Mouse (Mus musculus) brain, adult 2 months (tissue): ENCODE measurements around the gene Zfp706.
"Not testable (repeated sequence)": the region's sequence is repeated elsewhere in the genome, so short reads cannot be mapped to it uniquely, and the experiment has no call there.

Source experiments
- DNase-seq: peaks from one replicate; pipeline ENCODE4 v3.0.0; 2011; ENCODE audit warnings: low read depth, low spot score

Zfp706 gene

DNA sequence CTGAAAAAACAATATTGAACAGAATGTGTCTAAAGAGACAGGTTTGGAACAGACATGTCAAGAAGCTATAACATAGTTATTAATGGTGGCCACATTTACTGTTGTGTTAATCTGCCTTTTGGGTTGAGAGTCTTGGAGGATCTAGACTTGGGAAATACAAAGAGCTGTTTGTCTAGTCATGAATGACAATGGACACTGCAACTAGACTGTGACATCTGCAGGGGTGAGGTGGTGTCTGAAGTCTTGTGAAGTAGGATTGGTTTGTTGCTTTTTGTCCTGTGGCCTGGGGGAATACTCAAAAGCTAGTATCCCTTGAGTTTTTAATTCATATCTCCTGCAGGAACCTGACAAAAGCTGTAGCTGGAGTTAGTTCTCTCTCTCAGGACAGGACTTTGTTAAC is 973 bp upstream of the Zfp706 start:
- peak; percentile 55 for DNase-seq

DNA sequence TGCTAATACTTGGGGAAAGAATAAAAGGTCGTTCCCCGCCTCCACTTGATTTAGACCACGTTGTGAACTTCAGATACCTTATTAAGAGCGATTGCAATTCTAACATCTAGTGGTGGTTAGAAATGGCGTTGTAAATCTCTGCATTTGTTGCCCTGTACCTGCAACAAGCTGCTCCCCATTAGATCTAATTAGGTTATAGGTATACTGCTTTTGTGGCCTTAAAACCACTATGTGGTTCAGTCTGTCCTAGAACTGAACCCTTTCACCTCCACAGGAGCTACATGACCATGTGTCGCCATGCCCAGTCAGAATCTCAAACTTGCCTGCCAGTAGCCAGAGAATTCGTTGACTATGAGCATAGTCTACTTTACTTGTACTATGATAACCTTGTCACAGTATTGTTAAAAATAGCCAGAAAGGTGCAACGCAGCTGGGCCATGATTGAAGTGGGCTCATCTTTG is 416 bp upstream of the Zfp706 start:
- no peak for DNase-seq

DNA sequence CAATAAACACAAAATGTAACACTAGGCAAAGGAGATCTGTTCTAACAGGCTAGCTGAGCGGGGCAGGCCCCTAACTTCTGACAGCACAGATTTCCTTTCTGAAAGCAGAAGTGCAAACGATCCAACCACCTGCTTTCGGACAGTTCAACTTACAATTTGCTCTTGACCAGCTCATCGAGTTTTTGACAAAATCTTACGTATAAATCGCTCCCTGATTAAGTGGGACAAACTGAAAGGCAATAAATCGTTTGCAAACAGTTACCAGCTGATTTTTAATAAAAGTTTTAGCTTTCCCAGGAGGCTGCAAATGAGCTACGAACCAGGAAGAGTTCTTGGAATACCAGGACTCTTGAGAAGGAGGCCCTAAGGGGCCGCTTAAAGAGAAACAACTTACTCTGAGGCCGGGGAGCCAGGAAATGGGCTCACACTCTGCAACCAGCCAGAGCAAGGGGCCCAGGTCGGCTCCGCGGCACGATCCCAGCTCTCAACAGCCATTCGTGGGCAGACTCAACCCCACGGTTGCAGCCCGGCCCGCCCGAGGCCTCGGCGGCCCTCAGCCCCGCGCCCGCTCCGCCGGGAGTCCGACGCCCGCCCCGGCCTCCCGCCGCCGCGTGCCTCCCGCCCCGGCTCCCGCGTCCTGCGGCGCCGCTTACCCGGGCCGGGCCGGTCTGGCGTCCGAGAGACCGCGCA is 953 bp downstream of the Zfp706 start:
- peak; percentile 43 for DNase-seq

DNA sequence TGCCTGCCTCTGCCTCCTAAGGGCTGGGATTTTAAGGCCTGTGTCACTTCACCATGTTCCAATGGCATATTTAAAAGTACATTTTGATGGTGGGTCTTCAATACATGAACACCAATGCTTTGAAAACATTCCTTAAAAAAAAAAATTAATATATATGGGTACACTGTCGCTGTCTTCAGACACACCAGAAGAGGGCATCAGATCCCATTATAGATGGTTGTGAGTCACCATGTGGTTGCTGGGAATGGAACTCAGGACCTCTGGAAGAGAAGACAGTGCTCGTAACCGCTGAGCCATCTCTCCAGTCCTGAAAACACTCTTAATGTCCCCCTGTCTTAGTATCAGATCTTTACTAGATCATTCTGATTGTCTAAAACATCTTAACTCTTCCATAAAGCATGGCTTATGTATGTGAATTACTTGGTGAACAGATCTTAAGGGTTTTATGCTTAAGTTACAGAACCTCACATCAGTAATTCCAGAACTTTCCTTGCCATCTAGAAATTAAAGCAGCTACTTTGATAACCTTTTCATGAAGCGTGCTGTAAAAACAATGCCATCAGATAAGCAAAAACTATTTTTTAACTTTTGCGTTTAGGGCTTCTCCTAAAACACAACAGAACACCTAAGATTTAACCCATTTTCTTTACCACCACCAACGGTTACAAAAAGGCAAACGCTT is 1.6 kb downstream of the Zfp706 start:
- no peak for DNase-seq

DNA sequence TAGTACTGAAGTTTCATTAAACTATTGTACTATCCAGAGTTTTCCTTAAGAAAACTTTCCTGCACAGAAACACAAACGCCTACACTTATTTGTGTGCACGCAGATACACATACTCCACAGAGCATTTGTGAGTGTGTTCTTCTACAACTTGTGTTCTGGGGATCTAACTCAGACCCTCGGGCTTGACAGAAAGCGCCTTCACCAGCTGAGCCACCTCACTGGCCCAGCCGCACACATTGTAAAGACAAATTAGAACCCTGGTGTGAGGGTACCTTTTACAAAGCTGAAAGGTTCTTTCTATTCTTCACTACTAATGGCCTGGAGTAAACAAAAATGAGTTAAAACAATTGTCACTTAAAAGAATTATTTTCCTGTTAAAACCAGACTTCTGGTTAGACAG is 2.7 kb downstream of the Zfp706 start:
- DNase-seq, result no peak

DNA sequence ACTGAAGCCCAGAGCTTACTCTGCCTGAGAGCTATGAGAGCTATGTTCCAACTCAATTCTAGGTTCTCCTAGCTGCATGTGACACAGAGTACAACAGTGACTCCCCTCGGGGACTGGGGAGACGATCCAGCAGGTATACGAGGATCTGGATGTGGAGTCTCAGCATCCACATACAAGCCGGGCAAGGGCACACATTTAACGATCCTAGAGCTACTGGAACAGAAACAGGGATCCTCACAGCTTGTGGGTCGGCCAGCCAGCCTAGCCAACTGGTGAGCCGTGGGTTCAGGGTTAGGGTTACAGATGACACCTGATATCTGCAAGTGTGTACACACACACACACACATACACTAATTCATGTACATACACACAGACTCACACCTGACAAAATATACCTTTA is 5.3 kb downstream of the Zfp706 start:
- no peak for DNase-seq

DNA sequence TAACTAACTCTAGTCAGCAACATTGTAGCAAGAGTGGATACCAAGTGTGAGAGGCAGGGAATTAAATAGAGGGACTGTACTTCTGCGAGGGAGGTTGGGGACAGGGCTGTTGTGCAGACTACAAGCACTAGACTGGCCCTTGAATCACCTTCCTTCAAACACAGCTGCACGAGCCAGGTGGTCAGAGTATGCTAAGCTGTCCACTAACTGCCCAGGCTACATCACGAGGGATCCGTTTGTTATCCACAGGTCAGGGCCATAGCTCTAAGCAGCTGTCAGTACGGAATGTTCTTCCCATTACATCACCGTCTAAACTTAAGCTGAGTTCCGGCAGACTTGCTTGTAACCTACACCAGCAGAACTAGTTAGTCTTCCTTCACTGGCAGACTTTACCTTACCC is 8.0 kb downstream of the Zfp706 start:
- not testable (repeated sequence) for DNase-seq

DNA sequence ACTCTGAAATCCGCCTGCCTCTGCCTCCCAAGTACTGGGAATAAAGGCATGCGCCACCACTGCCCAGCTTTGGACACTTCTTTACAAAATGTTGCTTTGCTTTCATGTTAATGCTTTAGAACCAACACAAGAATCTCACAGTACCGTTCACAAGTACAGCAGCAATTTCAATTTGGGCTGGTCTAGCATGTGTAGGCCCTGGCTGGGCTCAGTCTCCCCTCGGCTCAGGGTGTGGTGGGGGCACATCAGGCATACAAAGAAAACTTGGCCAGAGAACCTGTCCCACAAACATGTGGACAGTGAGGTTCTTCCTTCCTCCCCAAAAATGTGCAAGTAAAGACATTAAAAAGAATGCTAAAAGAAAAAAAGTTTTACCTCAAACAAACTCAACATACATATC is 12.4 kb downstream of the Zfp706 start:
- no peak for DNase-seq

DNA sequence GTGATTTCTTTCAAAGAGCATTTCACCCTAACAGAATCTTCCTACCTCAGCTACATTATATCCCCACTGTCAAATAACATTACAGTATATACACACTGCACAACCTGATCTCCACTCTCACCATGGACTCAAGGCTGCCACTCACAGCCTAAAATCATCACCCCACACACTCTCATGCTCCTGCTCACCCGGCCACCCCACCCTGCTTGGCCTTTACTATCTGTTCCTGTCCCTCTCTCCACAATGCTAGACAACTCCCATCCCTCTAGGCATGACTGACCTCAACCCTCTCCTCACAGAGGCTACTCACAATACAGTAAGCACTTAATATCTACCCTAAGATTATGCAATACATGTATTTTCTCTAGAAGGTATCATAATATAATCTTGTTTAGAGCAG is 12.9 kb downstream of the Zfp706 start:
- DNase-seq, result no peak

DNA sequence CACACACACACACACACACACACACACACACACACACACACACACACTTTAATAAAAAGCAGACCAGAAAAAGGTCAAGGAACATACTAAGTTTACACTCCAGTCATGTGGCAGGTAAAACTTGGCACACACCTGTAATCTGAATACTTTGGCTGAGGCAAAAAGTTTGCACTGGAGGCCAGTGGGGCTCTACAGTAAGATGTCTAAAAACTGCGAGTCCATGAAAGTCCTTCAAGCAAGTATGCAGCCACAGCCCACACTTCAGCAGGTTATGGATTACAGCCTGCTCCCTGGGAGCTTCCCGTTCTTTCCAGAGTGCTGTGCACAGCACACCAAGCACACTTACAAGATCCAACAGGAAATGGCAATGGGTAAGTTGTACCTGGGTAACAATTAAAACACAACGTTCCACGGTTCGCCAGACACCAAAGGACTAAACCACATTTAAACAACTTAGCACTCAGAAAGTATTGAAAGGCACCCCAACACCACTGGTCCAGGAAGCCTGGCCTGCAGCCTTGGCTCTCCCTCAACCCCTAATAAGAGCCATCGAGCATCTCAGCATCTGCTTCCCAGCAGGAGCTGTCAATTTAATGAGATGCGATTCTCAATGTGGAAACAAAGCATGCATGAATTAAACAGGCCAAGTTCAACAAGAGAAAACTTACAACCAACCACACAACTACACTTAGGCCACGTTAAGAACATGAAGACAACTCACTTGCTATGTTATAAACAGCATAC is 14.0 kb downstream of the Zfp706 start:
- no peak for DNase-seq

DNA sequence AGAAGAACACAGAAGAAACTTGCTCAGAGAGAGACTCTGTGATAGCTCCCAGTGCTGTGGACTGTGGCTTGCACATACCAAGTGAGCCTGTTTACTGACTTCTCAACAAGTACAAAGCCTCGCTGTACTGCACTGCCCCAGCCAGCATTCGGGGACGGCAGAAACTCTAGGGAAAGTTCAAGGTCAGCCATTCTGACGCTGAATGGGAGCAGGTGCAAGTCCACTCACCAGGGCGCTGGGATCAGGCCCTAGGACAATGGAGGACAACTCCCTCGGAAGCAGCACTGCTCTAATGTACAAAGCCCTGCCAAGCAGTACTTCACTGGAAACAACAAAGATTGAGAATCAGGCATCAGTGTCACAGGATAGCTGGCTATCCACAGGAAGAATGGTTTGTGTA is 16.2 kb downstream of the Zfp706 start:
- DNase-seq, result no peak

DNA sequence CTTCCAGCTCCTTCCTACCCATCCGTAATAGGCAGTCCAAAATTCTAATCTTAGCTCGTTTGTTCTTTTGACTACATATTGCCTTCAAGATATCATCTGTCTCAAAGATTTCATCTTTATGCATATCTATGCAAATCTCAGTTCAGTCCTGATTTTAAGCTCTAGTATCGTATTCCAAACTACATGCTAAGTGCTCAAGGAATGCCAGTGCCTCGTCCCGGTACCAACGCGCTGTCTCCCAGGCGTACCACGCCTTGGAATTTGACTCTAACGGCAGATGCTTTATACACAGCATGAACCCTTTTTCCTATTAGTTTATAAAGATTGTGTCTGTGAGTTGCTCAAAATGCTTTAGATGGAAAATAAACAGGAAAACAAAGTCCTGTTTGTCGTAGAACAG is 17.7 kb downstream of the Zfp706 start:
- DNase-seq, result no peak

DNA sequence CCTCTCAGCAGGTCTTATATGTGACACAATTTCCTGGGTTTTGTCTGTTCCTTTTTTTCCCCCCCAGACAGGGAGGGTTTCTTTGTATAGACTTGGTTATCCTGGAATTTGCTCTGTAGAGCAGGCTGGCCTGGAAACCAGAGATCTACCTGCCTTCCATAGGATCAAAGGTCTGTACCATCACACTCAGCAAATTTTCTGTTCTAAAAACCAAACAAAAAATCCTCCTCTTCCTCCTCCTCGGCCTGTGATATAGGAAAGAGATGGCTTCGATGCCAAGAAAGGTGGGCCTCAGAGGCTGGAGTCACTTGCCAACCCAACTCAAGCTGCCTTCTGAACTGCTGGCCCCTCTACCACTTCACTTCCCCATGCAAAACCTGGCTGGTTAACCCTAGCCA is 18.9 kb downstream of the Zfp706 start:
- DNase-seq, result no peak

DNA sequence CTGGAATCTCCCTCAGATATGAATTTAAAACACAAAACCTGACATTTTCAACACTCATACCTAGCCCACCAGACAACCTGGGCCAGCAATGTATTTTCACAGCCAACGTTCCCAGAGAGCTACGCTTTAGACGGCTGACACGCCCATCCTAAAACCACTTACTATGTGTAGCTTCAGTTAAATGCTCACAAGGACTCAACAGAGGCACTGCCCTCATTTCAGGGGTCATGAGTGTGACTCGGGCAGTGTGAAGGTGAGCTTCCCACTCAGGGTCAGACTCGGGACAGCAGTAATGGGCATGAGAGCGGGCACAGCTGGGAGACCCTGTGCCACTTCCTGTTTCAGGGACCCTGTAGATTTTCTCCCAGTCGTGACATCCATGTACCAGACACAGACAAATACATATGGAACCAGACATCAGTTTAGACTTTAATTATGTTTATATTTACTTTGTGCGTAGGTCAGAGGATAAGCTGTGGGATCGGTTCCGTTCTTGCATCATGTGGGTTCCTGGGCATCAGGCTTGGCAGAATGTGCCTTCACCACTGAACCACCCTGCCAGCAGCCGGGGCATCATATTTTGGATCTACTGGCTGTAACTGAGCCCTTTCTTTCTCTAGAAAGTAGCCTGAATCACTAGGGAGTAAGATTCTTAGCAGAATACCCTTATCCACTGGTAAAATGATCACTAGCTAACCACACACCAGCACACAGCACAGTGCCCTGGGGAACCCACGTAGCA is 19.4 kb downstream of the Zfp706 start:
- no peak for DNase-seq

DNA sequence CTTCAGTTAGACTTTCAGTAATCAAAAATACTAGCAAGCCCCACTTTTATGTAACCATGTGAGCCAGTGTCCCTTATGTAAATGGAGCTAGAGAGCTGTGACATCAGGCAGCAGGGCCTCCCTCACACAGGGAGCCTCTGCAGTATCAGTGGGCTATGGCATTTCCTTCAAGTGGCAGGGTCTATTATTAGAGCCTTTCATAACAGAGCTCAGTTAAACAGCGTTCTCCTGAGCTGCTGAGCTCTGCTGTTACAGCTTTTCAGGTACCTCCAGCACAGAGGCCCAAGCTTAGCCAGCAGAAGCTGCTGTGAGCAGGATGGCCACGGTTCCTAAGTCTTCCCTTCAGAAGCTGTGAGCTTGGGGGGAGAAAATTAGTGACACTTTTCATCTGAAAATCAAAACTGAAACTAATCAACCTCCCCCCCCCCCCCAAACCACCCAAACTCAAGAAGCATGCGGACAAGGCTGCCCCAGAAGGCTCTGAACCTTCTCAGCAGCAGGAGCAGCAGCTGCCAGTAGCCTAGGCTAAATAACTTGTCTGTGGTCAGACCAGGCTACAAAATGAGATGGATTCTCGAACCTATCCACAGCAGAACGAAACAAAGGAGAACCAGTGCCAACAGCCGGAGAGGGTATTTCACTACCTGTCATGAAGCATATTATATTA is 20.2 kb downstream of the Zfp706 start:
- peak; percentile 90 for DNase-seq

DNA sequence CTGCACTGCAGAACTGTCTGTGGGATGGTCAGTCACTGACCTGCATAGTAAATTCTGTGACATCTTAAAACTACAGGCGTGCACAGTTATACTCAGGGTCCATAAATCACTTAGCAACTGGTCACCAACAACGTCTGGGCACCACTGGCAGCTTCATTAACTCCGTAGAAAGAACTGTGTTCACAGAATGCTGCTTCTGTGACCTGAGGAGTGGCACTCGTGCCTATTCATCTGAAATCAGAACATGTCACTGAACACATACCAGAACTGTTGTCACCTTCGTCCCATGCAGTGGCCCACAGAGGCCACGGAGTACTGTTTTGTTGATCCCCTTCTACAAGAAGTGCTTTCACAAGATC is 22.0 kb downstream of the Zfp706 start:
- DNase-seq, result no peak

DNA sequence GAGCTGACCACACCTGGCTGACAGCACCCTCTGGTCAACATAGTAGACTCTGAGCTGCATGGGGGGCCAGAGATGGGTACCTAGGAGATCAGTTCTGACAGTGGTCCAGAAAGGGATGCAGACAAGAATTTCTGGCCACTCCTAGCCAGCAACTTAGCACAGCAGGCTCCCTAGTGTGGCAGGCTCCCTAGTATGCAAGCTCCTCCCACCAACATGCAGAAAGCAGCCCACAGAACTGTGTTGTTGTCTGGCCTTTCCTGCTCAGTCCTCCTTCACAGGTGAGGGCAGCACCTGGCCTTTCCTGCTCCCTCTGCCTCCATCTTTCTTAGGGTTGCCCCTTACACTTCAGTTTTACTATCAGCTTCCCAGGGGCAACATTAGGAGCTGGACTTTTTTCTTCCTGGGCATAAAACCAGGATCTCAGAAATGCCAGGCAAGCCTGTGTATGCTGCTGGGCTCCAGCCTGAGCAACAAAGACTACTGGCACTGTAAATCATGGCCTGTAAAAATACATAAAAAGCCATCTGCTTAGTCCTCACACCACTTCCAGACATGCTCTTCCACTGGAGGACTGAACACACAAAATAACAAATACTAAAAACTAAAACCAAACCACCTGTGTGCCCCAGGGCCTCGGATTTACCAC is 22.5 kb downstream of the Zfp706 start:
- no peak for DNase-seq

DNA sequence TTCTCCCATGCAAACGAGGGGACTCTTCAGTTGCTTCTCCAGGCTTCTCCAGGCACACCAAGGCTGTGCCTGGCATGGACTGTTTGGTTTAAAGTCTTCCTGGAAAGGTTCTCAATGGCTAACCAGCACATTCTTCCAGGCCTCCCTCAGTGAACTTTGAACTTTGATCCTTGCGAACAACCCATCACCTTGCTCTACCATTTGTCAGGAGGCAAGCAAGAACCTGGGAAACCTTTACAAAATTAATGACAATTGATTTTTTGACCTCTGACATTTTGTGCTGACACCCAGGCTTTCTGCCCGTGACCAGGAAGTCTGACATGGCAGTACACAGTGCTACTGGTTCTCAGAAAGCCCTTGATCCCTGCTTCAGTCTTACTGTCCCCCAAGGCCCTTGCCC is 24.1 kb downstream of the Zfp706 start:
- no peak for DNase-seq

DNA sequence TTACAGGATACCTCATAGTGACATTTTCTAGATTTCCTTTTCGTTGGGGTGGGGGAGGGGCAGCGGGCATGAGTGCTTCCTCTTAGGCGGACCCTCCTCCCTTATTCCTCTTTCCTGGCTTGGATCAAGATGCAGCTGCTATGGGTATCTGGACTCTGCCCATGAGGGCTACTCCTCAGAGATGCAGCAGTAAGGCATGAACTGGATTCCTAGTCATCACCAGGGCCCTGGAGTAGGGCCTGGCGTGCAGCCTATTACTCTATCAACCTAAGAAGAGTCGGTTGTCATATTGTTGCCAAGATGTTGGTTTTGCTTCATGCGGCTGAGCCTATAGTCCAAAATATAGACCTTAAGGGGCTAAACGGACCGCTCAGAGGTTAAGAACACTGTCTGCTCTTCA is 27.3 kb downstream of the Zfp706 start:
- peak; percentile 41 for DNase-seq

DNA sequence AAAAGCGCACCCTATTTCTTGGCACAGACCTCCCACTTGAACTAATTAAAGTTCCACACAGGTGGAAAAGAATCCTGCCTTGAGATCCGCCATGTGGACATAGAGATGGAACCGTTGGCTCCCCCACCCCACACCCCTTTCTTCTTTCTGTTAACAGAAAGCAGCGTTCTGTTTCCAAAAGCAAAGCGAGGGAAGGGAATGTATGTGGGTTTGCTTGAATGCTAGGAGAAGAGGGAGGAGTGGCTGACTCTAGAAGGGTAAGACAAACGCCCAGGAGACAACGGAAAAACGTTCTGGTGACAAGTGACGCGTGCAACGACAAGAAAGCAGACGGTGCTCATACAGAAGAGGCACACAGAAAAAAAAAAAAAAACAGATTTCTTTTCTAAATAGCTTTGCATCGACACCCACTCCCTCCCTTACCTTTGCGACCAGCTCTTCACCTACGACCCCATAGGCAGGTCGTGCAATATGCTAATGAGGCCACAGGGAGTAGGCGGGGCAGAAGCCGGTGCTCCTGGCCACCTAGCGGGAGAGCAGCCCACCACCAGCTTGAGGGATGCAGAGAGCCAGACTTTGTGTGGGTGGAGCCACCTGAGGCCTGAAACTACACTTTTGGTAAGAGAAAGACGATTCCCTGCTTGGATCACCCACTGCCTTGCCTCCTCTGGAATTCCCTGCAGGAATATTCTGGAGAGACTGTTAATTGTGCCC is 27.9 kb downstream of the Zfp706 start:
- peak; percentile 92 for DNase-seq

DNA sequence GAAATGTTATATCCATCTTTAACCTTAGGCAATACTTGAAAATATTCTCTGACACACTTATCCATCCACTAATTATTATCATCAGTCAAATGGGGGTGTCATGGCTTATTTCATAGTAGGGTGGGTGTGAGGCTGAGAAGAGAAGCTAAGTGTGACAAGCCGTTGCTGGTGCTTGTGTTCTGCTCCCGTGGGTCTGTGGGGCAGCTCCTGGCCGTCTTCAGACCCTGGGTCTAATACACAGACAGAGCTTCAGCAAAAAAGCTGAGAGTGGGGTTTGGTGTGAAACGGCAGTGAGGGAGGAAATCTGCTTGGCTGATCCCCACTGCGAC is 28.4 kb downstream of the Zfp706 start:
- no peak for DNase-seq
